Mouse (Mus musculus) heart, embryonic 12.5 days (tissue): ENCODE data around the gene Tbxas1. TPM values are rescaled to one million over a fixed set of nuclear protein-coding genes. Genes with fewer than 3 reads are reported as not detected.

ENCODE experiments used
- ATAC-seq: fragments of 200-750 bp; cut with Nextera tagmentation; 2 replicates; pipeline ENCODE4 v1.8.0; 2017; ENCODE audit warnings: moderate TSS enrichment, moderate library complexity; ENCODE audit not compliant: insufficient number of reproducible peaks, low FRiP score
- H3K27ac ChIP-seq: fragments of 300-500 bp; sonication (generic); 2 replicates; pipeline ENCODE4 v1.5.1; 2016; ENCODE audit warnings: mild to moderate bottlenecking, moderate library complexity; ENCODE audit not compliant: poor library complexity, severe bottlenecking
- H3K27me3 ChIP-seq: fragments of 300-500 bp; sonication (generic); replicated peaks from 2 replicates; pipeline ENCODE4 v1.6.1; 2016; ENCODE audit warnings: mild to moderate bottlenecking, moderate library complexity
- H3K36me3 ChIP-seq: fragments of 300-500 bp; sonication (generic); 2 replicates; pipeline ENCODE4 v1.6.1; 2016; ENCODE audit warnings: mild to moderate bottlenecking, moderate library complexity
- H3K4me1 ChIP-seq: fragments of 300-500 bp; sonication (generic); replicated peaks from 2 replicates; pipeline ENCODE4 v1.6.1; 2016; ENCODE audit warnings: mild to moderate bottlenecking
- H3K4me2 ChIP-seq: fragments of 300-500 bp; sonication (generic); 2 replicates; pipeline ENCODE4 v1.6.1; 2016; ENCODE audit warnings: mild to moderate bottlenecking, moderate library complexity
- H3K4me3 ChIP-seq: fragments of 300-500 bp; sonication (generic); 2 replicates; pipeline ENCODE4 v1.5.1; 2016; ENCODE audit warnings: mild to moderate bottlenecking
- H3K9ac ChIP-seq: fragments of 300-500 bp; sonication (generic); 2 replicates; pipeline ENCODE4 v1.6.1; 2016; ENCODE audit warnings: mild to moderate bottlenecking, moderate library complexity
- H3K9me3 ChIP-seq: fragments of 300-500 bp; sonication (generic); replicated peaks from 2 replicates; pipeline ENCODE4 v1.6.1; 2016; ENCODE audit warnings: mild to moderate bottlenecking, moderate library complexity
- WGBS: fragments of 180-500 bp; shearing (Covaris S2); methylation state at CpG from one replicate; pipeline ENCODE4 v1.1.7; 2016; 5-methylcytosine and 5-hydroxymethylcytosine counted together
- polyA plus RNA-seq: library from polyadenylated mRNA; unstranded; fragments of >200 nt; fragmentation: Nextera tagmentation; extraction: Ambion mirVana; gene quantifications from 2 replicates; pipeline ENCODE4 v1.2.1, GENCODE M21; 2016

Gene Tbxas1
- polyA plus RNA-seq, 1 experiment from 2014 or later: 3.4 TPM

GRCm38 (mm10) chr6:39118456-39118881 is 243.3 kb downstream of the Tbxas1 start:
- peak overlapping the region; percentile 75 for H3K4me3 ChIP-seq
- H3K36me3 ChIP-seq: 0 out of 2 replicates have a peak, but pooled peaks cover 2% of the 10 kb centered on the region
- H3K9me3 ChIP-seq: peaks cover 4% of the 10 kb centered on the region; the same call in 1 of the 2 replicates
- peak overlapping the region; percentile 75 for H3K4me2 ChIP-seq
- no peaks in the 10 kb centered on the region for H3K27me3 ChIP-seq
- peak overlapping the region; percentile 86 for H3K9ac ChIP-seq
- no peak overlapping the region for H3K27ac ChIP-seq
- ATAC-seq: peak; percentile 9; the same call in 1 of the 2 replicates
- WGBS: 9% methylated on average over 49 of the region's 49 CpGs
- peaks cover 13% of the 10 kb centered on the region for H3K4me1 ChIP-seq

DNA sequence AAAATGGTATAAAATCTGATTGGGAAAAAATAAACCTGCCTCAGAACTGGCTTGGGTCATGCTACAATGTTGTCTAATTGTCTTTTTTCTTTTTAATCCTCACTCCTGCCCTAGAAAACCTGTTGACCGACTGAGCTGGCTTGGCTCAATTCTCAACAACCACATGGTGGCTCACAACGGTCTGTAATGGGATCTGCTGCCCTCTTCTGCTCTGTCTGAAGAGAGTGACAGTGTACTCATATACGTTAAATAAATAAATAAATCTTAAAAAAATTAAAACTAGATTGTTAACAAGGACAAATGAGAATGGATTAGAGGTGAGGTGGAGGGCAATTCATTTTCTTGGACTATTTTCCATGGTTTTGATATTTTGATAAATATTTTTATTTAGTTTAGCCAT is 245.5 kb downstream of the Tbxas1 start:
- WGBS: 49% methylated on average over 3 of the region's 3 CpGs
- no peak for ATAC-seq
- H3K9me3 ChIP-seq: peaks cover 4% of the 10 kb centered on the region; the same call in 1 of the 2 replicates

DNA sequence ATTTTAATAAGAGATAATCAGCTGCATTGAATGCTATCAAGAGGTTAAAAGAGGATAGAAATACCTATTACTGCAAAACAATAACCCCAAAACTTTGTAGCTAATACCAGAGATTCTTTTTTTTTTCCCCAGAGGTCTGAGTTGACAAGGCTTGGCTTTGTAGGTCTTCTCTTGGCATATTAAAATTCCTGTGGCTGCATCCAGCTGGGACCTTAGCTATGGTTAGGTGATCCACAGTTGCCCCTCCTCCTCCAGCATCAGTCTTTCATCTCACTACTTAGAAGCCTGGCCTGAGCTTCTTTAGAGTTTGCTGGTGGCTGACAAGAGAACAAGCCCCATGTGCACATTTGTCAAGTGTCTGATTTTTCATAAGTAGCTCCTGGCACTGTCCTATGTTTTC is 249.5 kb downstream of the Tbxas1 start:
- Histone ChIP-seq H3K4me2 (no peak overlapping the region), H3K4me1 (no peaks in the 10 kb centered on the region), H3K27me3 (no peaks in the 10 kb centered on the region), H3K9ac (no peak overlapping the region), H3K9me3 (no peaks in the 10 kb centered on the region), H3K36me3 (0 out of 2 replicates have a peak, but pooled peaks cover 2% of the 10 kb centered on the region), H3K4me3 (no peak overlapping the region), H3K27ac (no peak overlapping the region)
- ATAC-seq: no peak

More for the DNA sequence above, 245.5 kb downstream of the Tbxas1 start:
- H3K27me3 ChIP-seq: no peaks in the 10 kb centered on the region
- H3K27ac ChIP-seq: no peak overlapping the region
- H3K9ac ChIP-seq: no peak overlapping the region
- peaks cover 12% of the 10 kb centered on the region for H3K4me1 ChIP-seq
- H3K4me2 ChIP-seq: no peak overlapping the region
- no peak overlapping the region for H3K4me3 ChIP-seq
- H3K36me3 ChIP-seq: 0 out of 2 replicates have a peak, but pooled peaks cover 2% of the 10 kb centered on the region

DNA sequence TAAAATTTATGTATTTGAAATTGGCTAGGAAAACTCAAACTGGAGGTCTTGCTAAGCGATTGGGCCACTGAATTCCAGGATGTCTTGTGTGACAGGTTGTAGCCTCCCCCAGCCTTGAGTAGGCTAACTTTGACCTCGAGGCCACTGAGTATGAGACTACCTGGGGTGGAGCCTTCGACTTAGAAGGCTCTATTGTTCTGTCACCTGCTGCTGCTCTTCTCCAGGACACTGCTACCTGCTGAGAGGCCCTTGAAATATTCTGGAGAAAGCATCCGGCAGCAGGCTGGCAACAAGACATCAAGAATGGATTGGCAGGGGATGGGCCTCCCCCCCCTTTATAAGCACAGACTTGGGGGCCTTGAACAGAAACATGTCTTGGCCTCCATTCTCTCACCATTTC is 256.3 kb downstream of the Tbxas1 start:
- H3K9ac ChIP-seq: no peak overlapping the region
- no peak for ATAC-seq
- H3K4me1 ChIP-seq: no peaks in the 10 kb centered on the region
- no peak overlapping the region for H3K27ac ChIP-seq
- H3K9me3 ChIP-seq: no peaks in the 10 kb centered on the region
- H3K4me2 ChIP-seq: no peak overlapping the region
- H3K36me3 ChIP-seq: peaks cover 24% of the 10 kb centered on the region
- H3K4me3 ChIP-seq: no peak overlapping the region
- H3K27me3 ChIP-seq: no peaks in the 10 kb centered on the region
- 54% methylated on average over 4 of the region's 4 CpGs for WGBS

- ATAC-seq: no peak
These were observed 257.4 kb downstream of the Tbxas1 start for GRCm38 (mm10) chr6:39132556-39132955.

More at GRCm38 (mm10) chr6:39132556-39132955, 257.4 kb downstream of the Tbxas1 start:
- no peak overlapping the region for H3K9ac ChIP-seq
- no peak overlapping the region for H3K4me2 ChIP-seq
- peaks cover 24% of the 10 kb centered on the region for H3K36me3 ChIP-seq
- WGBS: 65% methylated on average over 5 of the region's 5 CpGs
- no peak overlapping the region for H3K27ac ChIP-seq
- no peaks in the 10 kb centered on the region for H3K9me3 ChIP-seq
- H3K4me1 ChIP-seq: no peaks in the 10 kb centered on the region
- no peak overlapping the region for H3K4me3 ChIP-seq
- H3K27me3 ChIP-seq: no peaks in the 10 kb centered on the region

Other genes starting within 250 kb of the Tbxas1 start
- gene Klrg2, start 238.2 kb upstream of the Tbxas1 start, polyA plus RNA-seq: 0.14 and 0.27 TPM in 2 replicates
- gene Clec2l, start 212.3 kb upstream of the Tbxas1 start, polyA plus RNA-seq: 0.95 and 1.3 TPM in 2 replicates
- gene Hipk2, start 761 bp downstream of the Tbxas1 start, polyA plus RNA-seq: 12.5 and 15.2 TPM in 2 replicates
- gene Parp12, start 242.9 kb downstream of the Tbxas1 start, polyA plus RNA-seq: 10.3 and 10.6 TPM in 2 replicates